Mouse (Mus musculus) olfactory bulb, adult 2 months (tissue): ENCODE measurements around the gene BC080695. TPM values are rescaled to one million over a fixed set of nuclear protein-coding genes. Genes with fewer than 3 reads are reported as not detected.
"Not testable (repeated sequence)": the region's sequence is repeated elsewhere in the genome, so short reads cannot be mapped to it uniquely, and the experiment has no call there.

Experiments used
- H3K27ac ChIP-seq: fragments of 200-500 bp; 2 replicates; pipeline ENCODE4 v1.5.1; 2012; ENCODE audit warnings: low read depth, low read length; ENCODE audit not compliant: insufficient read depth
- H3K4me1 ChIP-seq: fragments of 200-500 bp; 2 replicates; pipeline ENCODE4 v1.6.1; 2012; ENCODE audit warnings: low read length; ENCODE audit not compliant: control insufficient read depth, insufficient read depth
- H3K4me3 ChIP-seq: fragments of 200-500 bp; 2 replicates; pipeline ENCODE4 v1.5.1; 2012; ENCODE audit warnings: mild to moderate bottlenecking, low read depth, low read length, moderate library complexity; ENCODE audit not compliant: insufficient read depth
- CTCF ChIP-seq: fragments of 200-500 bp; IDR thresholded peaks from 2 replicates; pipeline ENCODE4 v1.5.1; 2012; ENCODE audit warnings: low read depth, mild to moderate bottlenecking, low read length, moderate library complexity; ENCODE audit not compliant: insufficient read depth
- POLR2A ChIP-seq: fragments of 200-500 bp; IDR thresholded peaks from 2 replicates; pipeline ENCODE4 v1.6.1; 2012; ENCODE audit warnings: mild to moderate bottlenecking, low read depth, low read length, moderate library complexity; ENCODE audit not compliant: insufficient read depth
- WGBS: fragments of 180-500 bp; shearing (Covaris S2); methylation state at CpG from one replicate; pipeline ENCODE4 v1.1.7; 2018; 5-methylcytosine and 5-hydroxymethylcytosine counted together
- polyA plus RNA-seq: library from polyadenylated mRNA; stranded (reverse); fragments of >200 nt; gene quantifications from 2 replicates; pipeline ENCODE4 v1.2.4, GENCODE M21; 2012; ENCODE audit warnings: low replicate concordance; ENCODE audit not compliant: missing spikeins, insufficient read depth, insufficient read length

BC080695 gene
- not detected in 2 replicates for polyA plus RNA-seq

GRCm38 (mm10) chr4:143551400-143551799 lies at the start of gene BC080695, which contains the start of gene Gm13057:
Gene BC080695 (plus strand): TSS chr4:143551700.
Gene Gm13057 (plus strand): TSS chr4:143551709.
- not testable (repeated sequence) for H3K4me3 ChIP-seq, H3K4me1 ChIP-seq, H3K27ac ChIP-seq
- no CpG with 5 or more reads among the region's 3 CpGs for WGBS

GRCm38 (mm10) chr4:143511043-143511442 lies 40.5 kb upstream of the BC080695 start, which contains the start of gene Gm13043:
Gene Gm13043 (plus strand): TSS chr4:143511343.
- Histone ChIP-seq H3K4me1 (no peaks in the 10 kb centered on the region), H3K4me3 (no peak within 1 kb of the TSS), H3K27ac (no peak within 1 kb of the TSS)
- TF ChIP-seq POLR2A (no peak), CTCF (no peak)
- WGBS: 82% methylated on average over 3 of the region's 3 CpGs

- not testable (repeated sequence) for H3K27ac ChIP-seq, H3K4me3 ChIP-seq, H3K4me1 ChIP-seq
- WGBS: no CpG with 5 or more reads among the region's 3 CpGs
These were observed 15.8 kb upstream of the BC080695 start, which contains the start of gene Gm13040 for GRCm38 (mm10) chr4:143535654-143536053. Gene Gm13040 (plus strand): TSS chr4:143535954.

- not testable (repeated sequence) for H3K4me1 ChIP-seq, H3K4me3 ChIP-seq, H3K27ac ChIP-seq
- 86% methylated on average over 9 of the region's 9 CpGs for WGBS
These were observed 60.4 kb downstream of the BC080695 start for GRCm38 (mm10) chr4:143611927-143612326.

- H3K27ac ChIP-seq, H3K4me3 ChIP-seq, H3K4me1 ChIP-seq: not testable (repeated sequence)
These were observed 63.2 kb downstream of the BC080695 start, which contains the start of gene Gm13083 for GRCm38 (mm10) chr4:143614703-143615102. Gene Gm13083 (plus strand): TSS chr4:143615003.

GRCm38 (mm10) chr4:143618101-143618500 lies 66.6 kb downstream of the BC080695 start:
- WGBS: 82% methylated on average over 4 of the region's 4 CpGs
- H3K4me1 ChIP-seq, H3K4me3 ChIP-seq, H3K27ac ChIP-seq: not testable (repeated sequence)

Other genes starting within 250 kb of the BC080695 start
- not detected in 2 replicates for gene Lrrc38, start 201.9 kb upstream of the BC080695 start, polyA plus RNA-seq
- gene Pramel1, start 157.3 kb upstream of the BC080695 start, polyA plus RNA-seq: not detected in 2 replicates
- not detected in 2 replicates for gene Pramef8, start 139.3 kb upstream of the BC080695 start, polyA plus RNA-seq
- gene Oog4, start 101.4 kb upstream of the BC080695 start, polyA plus RNA-seq: not detected in 2 replicates
- not detected in 2 replicates for gene Gm13043, start 40.4 kb upstream of the BC080695 start, polyA plus RNA-seq
- gene Gm13040, start 15.7 kb upstream of the BC080695 start, polyA plus RNA-seq: not detected in 2 replicates
- not detected in 2 replicates for gene Gm13057, start within 50 bp of the BC080695 start, polyA plus RNA-seq
- gene Gm13083, start 63.3 kb downstream of the BC080695 start, polyA plus RNA-seq: not detected in 2 replicates
- not detected in 2 replicates for gene Gm13088, start 105.5 kb downstream of the BC080695 start, polyA plus RNA-seq
- gene Gm13089, start 151.0 kb downstream of the BC080695 start, polyA plus RNA-seq: not detected in 2 replicates
- gene Gm13078, start 167.8 kb downstream of the BC080695 start, polyA plus RNA-seq: not detected in 2 replicates
- gene Gm13023, start 237.7 kb downstream of the BC080695 start, polyA plus RNA-seq: not detected in 2 replicates